Mouse (Mus musculus) hindbrain, embryonic 16.5 days (tissue): Measurements from ENCODE around the gene Sipa1l1. TPM values are rescaled to one million over a fixed set of nuclear protein-coding genes. Genes with fewer than 3 reads are reported as not detected.

ENCODE experiments used
- ATAC-seq: fragments of 200-750 bp; cut with Nextera tagmentation; 2 replicates; pipeline ENCODE4 v1.8.0; 2017; ENCODE audit warnings: moderate TSS enrichment, moderate library complexity
- H3K27ac ChIP-seq: fragments of 300-500 bp; sonication (generic); 2 replicates; pipeline ENCODE4 v1.5.1; 2014; ENCODE audit warnings: low read depth, mild to moderate bottlenecking, control low read depth, low read length, moderate library complexity
- H3K27me3 ChIP-seq: fragments of 300-500 bp; sonication (generic); replicated peaks from 2 replicates; pipeline ENCODE4 v1.6.1; 2014; ENCODE audit warnings: low read length; ENCODE audit not compliant: control insufficient read depth, insufficient read depth
- H3K36me3 ChIP-seq: fragments of 300-500 bp; sonication (generic); 2 replicates; pipeline ENCODE4 v1.6.1; 2014; ENCODE audit warnings: mild to moderate bottlenecking, low read length, moderate library complexity, mixed read lengths; ENCODE audit not compliant: control insufficient read depth, insufficient read depth
- H3K4me1 ChIP-seq: fragments of 300-500 bp; sonication (generic); 2 replicates; pipeline ENCODE4 v1.6.1; 2014; ENCODE audit warnings: low read depth, low read length; ENCODE audit not compliant: control insufficient read depth, insufficient read depth
- H3K4me2 ChIP-seq: fragments of 300-500 bp; sonication (generic); 2 replicates; pipeline ENCODE4 v1.6.1; 2014; ENCODE audit warnings: mild to moderate bottlenecking, low read length, control low read depth, moderate library complexity
- H3K4me3 ChIP-seq: fragments of 300-500 bp; sonication (generic); 2 replicates; pipeline ENCODE4 v1.5.1; 2014; ENCODE audit warnings: mild to moderate bottlenecking, low read length, control low read depth, moderate library complexity
- H3K9ac ChIP-seq: fragments of 300-500 bp; sonication (generic); 2 replicates; pipeline ENCODE4 v1.6.1; 2014; ENCODE audit warnings: low read depth, mild to moderate bottlenecking, control low read depth, low read length, moderate library complexity
- H3K9me3 ChIP-seq: fragments of 300-500 bp; sonication (generic); 2 replicates; pipeline ENCODE4 v1.6.1; 2014; ENCODE audit warnings: mild to moderate bottlenecking, low read length, moderate library complexity; ENCODE audit not compliant: control insufficient read depth
- WGBS: fragments of 180-500 bp; shearing (Covaris S2); extraction: QIAGEN DNeasy Blood & Tissue Kit; methylation state at CpG from one replicate; pipeline ENCODE4 v1.1.7; 2014; 5-methylcytosine and 5-hydroxymethylcytosine counted together
- polyA plus RNA-seq: library from polyadenylated mRNA; unstranded; fragments of >200 nt; fragmentation: Nextera tagmentation; extraction: Ambion mirVana; gene quantifications from 2 replicates; pipeline ENCODE4 v1.2.1, GENCODE M21; 2015

The Sipa1l1 gene
- polyA plus RNA-seq, 1 experiment from 2014 or later = 11.2 TPM

GRCm38 (mm10) chr12:82148328-82148930, 20.7 kb upstream of the Sipa1l1 start:
- no peaks in the 10 kb centered on the region for H3K36me3 ChIP-seq
- H3K4me2 ChIP-seq = no peak overlapping the region
- H3K4me1 ChIP-seq = no peaks in the 10 kb centered on the region; the same call in 1 of the 2 replicates
- WGBS = 66% methylated on average over 8 of the region's 8 CpGs
- no peaks in the 10 kb centered on the region for H3K27me3 ChIP-seq
- H3K27ac ChIP-seq = no peak overlapping the region
- no peak for ATAC-seq
- no peaks in the 10 kb centered on the region for H3K9me3 ChIP-seq
- H3K4me3 ChIP-seq = no peak overlapping the region
- no peak overlapping the region for H3K9ac ChIP-seq

- Histone ChIP-seq H3K9me3 (no peaks in the 10 kb centered on the region), H3K4me3 (no peak overlapping the region), H3K27ac (no peak overlapping the region), H3K4me1 (no peaks in the 10 kb centered on the region; the same call in 1 of the 2 replicates), H3K27me3 (no peaks in the 10 kb centered on the region), H3K9ac (no peak overlapping the region), H3K36me3 (no peaks in the 10 kb centered on the region), H3K4me2 (no peak overlapping the region)
- ATAC-seq = no peak
- WGBS = 65% methylated on average over 2 of the region's 2 CpGs
These were observed 18.1 kb upstream of the Sipa1l1 start for GRCm38 (mm10) chr12:82151019-82151418.

- no peaks in the 10 kb centered on the region for H3K36me3 ChIP-seq
- H3K9me3 ChIP-seq = no peaks in the 10 kb centered on the region
- H3K9ac ChIP-seq = no peak overlapping the region
- WGBS = 79% methylated on average over 4 of the region's 4 CpGs
- H3K27ac ChIP-seq = no peak overlapping the region
- no peaks in the 10 kb centered on the region for H3K27me3 ChIP-seq
- H3K4me3 ChIP-seq = no peak overlapping the region
- H3K4me1 ChIP-seq = no peaks in the 10 kb centered on the region
- no peak for ATAC-seq
- H3K4me2 ChIP-seq = no peak overlapping the region
These were observed 14.6 kb upstream of the Sipa1l1 start for GRCm38 (mm10) chr12:82154527-82154926.

- Histone ChIP-seq H3K4me2 (no peak overlapping the region), H3K9ac (no peak overlapping the region), H3K9me3 (no peaks in the 10 kb centered on the region), H3K4me1 (no peaks in the 10 kb centered on the region), H3K27ac (no peak overlapping the region), H3K4me3 (no peak overlapping the region), H3K36me3 (no peaks in the 10 kb centered on the region), H3K27me3 (no peaks in the 10 kb centered on the region)
- ATAC-seq = no peak
- 95% methylated on average over 16 of the region's 16 CpGs for WGBS
These were observed 10.6 kb upstream of the Sipa1l1 start for GRCm38 (mm10) chr12:82158516-82158915.

- H3K4me1 ChIP-seq = no peaks in the 10 kb centered on the region
- H3K9ac ChIP-seq = no peak overlapping the region
- no peak overlapping the region for H3K4me3 ChIP-seq
- H3K9me3 ChIP-seq = no peaks in the 10 kb centered on the region
- no peak for ATAC-seq
- no peak overlapping the region for H3K4me2 ChIP-seq
- no peak overlapping the region for H3K27ac ChIP-seq
- no peaks in the 10 kb centered on the region for H3K36me3 ChIP-seq
- no peaks in the 10 kb centered on the region for H3K27me3 ChIP-seq
- 97% methylated on average over 3 of the region's 3 CpGs for WGBS
These were observed 9.7 kb upstream of the Sipa1l1 start for GRCm38 (mm10) chr12:82159372-82159771.

- Histone ChIP-seq H3K9ac (no peak overlapping the region), H3K36me3 (no peaks in the 10 kb centered on the region), H3K9me3 (no peaks in the 10 kb centered on the region), H3K4me2 (no peak overlapping the region), H3K4me3 (no peak overlapping the region), H3K4me1 (peaks cover 7% of the 10 kb centered on the region), H3K27me3 (no peaks in the 10 kb centered on the region), H3K27ac (no peak overlapping the region)
- WGBS = 90% methylated on average over 4 of the region's 4 CpGs
- ATAC-seq = no peak
These were observed 3.5 kb upstream of the Sipa1l1 start for GRCm38 (mm10) chr12:82165651-82166050.

- no peak overlapping the region for H3K4me3 ChIP-seq
- H3K4me2 ChIP-seq = peak overlapping the region; percentile 41
- H3K4me1 ChIP-seq = peaks cover 12% of the 10 kb centered on the region
- ATAC-seq = no peak
- 22% methylated on average over 14 of the region's 14 CpGs for WGBS
- no peak overlapping the region; the same call in 1 of the 2 replicates for H3K9ac ChIP-seq
- H3K27me3 ChIP-seq = no peaks in the 10 kb centered on the region
- no peaks in the 10 kb centered on the region for H3K36me3 ChIP-seq
- no peak overlapping the region for H3K27ac ChIP-seq
- no peaks in the 10 kb centered on the region for H3K9me3 ChIP-seq
These were observed 3.0 kb upstream of the Sipa1l1 start for GRCm38 (mm10) chr12:82166101-82166571.

GRCm38 (mm10) chr12:82169571-82170431, 681 bp downstream of the Sipa1l1 start:
- H3K9ac ChIP-seq = peak overlapping the region; percentile 95
- H3K4me1 ChIP-seq = peaks cover 17% of the 10 kb centered on the region
- H3K4me3 ChIP-seq = peak overlapping the region; percentile 95
- H3K36me3 ChIP-seq = no peaks in the 10 kb centered on the region
- ATAC-seq = peak; percentile 63
- WGBS = under 1% methylated on average over 78 of the region's 109 CpGs
- no peaks in the 10 kb centered on the region for H3K9me3 ChIP-seq
- peak overlapping the region; percentile 91 for H3K27ac ChIP-seq
- H3K4me2 ChIP-seq = peak overlapping the region; percentile 95
- 0 out of 2 replicates have a peak, but pooled peaks cover 2% of the 10 kb centered on the region for H3K27me3 ChIP-seq
